Mouse (Mus musculus): ENCODE data around the gene Slc15a5. TPM values are rescaled to one million over a fixed set of nuclear protein-coding genes. Genes with fewer than 3 reads are reported as not detected.

The Slc15a5 gene
- total RNA-seq, 2 experiments from 2014 or later, result not detected

DNA sequence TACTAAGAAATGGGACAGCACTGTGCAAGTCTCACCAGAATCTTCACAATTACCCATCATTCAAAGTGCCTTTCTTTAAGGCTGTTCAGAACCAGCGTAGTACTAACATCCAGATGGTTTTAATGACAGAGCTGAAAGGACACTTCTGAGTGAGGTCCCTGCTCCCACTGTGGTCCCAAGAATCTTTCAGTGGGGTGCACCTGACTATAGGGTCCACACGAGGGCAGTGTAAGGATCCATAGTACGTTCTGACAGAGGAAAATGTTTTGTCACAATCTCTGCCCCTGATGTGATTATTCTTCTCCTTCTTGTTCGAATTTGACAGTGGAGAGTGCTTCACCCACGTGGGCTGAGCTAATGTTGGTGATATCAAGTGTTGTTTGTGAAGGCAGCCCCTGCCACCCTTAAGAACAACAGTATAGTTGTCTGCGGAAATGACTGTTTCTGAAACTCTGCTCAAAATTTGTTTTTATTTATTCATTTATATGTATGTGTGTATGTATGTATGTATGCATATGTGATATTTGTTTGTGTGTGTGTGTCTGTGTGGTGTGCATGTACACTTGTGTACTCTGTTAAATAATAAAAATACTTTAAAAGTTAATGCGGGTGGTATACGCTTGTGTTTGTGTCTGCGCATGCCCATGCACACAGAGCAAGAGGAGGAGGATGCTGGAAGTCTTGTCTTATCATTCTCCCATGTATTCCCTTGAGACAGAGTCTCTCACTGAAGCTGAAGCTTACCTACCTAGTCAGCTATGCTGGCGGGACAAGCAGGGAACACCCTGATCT lies 98.6 kb downstream of the Slc15a5 start:
- intact Hi-C loops (cut with DNase I), result loop anchor here (10.0 kb wide), 1 partner anchor 174 kb away; no protein-coding TSS in a partner anchor
- no peak for DNase-seq (ENCODE audit: low spot score)

DNA sequence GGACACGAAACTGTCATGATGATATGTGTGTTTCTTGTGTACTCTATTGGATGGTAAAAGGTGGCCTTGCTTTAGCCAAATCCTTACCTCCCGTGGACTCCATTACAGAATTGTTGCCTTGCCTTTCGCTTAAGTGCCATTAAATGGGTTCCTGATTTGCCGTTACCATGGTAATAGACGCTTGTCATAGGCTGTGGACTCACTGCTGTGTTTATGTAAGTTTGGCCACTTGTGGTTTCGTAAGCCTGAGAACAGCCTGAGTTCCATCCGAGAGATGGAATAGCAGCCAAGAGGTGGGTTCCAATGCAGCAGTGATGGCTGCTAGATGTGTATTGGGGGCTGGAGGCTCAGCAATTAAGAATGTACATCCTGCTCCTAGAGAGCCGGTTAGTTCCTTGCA lies 99.3 kb downstream of the Slc15a5 start:
- intact Hi-C loops (cut with DNase I), result loop anchor here (10.0 kb wide), 1 partner anchor 174 kb away; no protein-coding TSS in a partner anchor

GRCm38 (mm10) chr6:137979802-137980201 lies 99.9 kb downstream of the Slc15a5 start:
- intact Hi-C loops (cut with DNase I), result loop anchor here (10.0 kb wide), 1 partner anchor 175 kb away; no protein-coding TSS in a partner anchor
- DNase-seq (ENCODE audit: low spot score), result no peak

More for the DNA sequence above, 99.3 kb downstream of the Slc15a5 start:
- DNase-seq (ENCODE audit: low spot score), result no peak

GRCm38 (mm10) chr6:137976021-137976420 lies 103.7 kb downstream of the Slc15a5 start:
- intact Hi-C loops (cut with DNase I), result no loop called here
- DNase-seq (ENCODE audit: low spot score), result no peak

GRCm38 (mm10) chr6:137963703-137964102 lies 116.0 kb downstream of the Slc15a5 start:
- intact Hi-C loops (cut with DNase I), result no loop called here
- no peak for DNase-seq (ENCODE audit: low spot score)

- intact Hi-C loops (cut with DNase I), result no loop called here
- no peak for DNase-seq (ENCODE audit: low spot score)
Observed at GRCm38 (mm10) chr6:137962836-137963235, 116.9 kb downstream of the Slc15a5 start.

DNA sequence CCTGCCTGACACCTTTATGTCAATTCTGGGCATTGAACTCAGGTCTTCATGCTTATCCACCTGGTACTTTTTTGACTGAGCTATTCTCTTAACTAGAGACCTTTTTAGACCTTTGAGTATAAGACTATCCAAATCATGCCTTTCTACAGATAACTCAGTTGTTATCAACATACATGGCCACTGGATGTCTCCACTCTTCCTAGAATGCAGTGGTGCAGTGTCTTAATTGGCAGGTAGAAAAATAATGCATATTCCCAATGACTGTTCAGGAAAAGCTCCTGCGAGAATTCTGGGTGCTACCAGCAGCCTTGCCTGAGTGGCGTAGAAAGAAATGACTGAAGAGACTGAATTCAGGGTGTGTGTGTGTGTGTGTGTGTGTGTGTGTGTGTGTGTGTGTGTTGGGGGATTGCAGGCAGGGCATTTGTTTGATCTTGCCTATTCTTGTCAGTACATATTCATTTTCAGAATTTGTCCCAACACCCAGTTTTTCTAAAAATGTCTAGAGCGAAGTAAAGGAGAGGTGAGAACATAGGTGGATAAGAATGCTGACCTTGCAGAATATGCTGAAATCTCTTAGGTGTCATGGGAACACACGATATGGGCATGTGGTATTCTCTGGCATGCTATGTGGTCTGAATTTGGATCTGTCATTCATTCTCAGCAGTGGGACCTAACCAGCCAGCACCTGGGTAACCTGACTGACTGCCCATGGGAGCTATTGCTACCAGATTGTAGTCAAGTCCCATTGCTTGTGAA lies 119.5 kb downstream of the Slc15a5 start:
- intact Hi-C loops (cut with DNase I), result no loop called here
- no peak for DNase-seq (ENCODE audit: low spot score)

DNA sequence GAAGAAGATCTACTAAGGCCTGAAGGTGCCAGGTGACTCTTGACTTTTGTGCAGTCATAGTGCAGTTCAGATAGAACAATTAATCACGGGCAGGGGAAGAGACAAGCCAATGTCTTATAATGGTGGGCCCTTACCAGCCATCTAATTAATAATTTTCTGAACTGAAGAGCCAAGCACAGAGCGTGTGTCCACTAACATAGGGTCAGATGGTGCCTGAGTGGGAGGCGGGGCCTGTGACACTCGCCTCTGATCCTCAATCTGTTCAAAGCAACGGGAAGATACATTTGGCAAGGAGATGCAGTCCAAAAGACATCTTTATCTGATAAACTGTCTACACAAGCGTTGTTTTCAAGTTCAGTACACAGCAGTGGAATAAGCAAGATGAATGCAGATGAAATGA lies 122.1 kb downstream of the Slc15a5 start:
- no peak for DNase-seq (ENCODE audit: low spot score)
- intact Hi-C loops (cut with DNase I), result no loop called here

GRCm38 (mm10) chr6:137956783-137957429 lies 122.8 kb downstream of the Slc15a5 start:
- intact Hi-C loops (cut with DNase I), result no loop called here
- DNase-seq (ENCODE audit: low spot score), result no peak

GRCm38 (mm10) chr6:137946520-137946919 lies 133.2 kb downstream of the Slc15a5 start:
- DNase-seq (ENCODE audit: low spot score), result no peak
- intact Hi-C loops (cut with DNase I), result no loop called here

- intact Hi-C loops (cut with DNase I), result no loop called here
- no peak for DNase-seq (ENCODE audit: low spot score)
Observed at GRCm38 (mm10) chr6:137940374-137941218, 139.1 kb downstream of the Slc15a5 start.

DNA sequence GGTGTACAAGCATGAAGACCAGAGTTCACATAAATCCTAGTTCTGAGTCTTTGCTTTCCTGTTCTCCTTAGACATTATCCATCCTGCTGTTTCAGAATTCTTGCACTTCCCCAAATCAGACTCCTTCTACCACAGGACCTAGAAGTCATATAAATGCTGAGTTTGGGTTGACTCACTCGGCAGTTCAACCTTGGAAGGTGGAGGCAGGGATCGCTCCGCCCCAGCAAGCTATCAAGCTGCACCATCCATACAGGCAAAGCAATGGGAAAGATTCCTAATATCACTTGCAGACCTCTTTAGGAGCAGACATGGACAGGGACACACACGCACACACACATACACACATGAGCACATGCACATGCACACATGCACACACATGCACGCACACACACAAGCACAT lies 142.2 kb downstream of the Slc15a5 start:
- intact Hi-C loops (cut with DNase I), result no loop called here

GRCm38 (mm10) chr6:137936268-137936667 lies 143.4 kb downstream of the Slc15a5 start:
- intact Hi-C loops (cut with DNase I), result no loop called here
- no peak for DNase-seq (ENCODE audit: low spot score)

More for the DNA sequence above, 142.2 kb downstream of the Slc15a5 start:
- DNase-seq (ENCODE audit: low spot score), result no peak

GRCm38 (mm10) chr6:137935857-137936256 lies 143.9 kb downstream of the Slc15a5 start:
- intact Hi-C loops (cut with DNase I), result no loop called here
- no peak for DNase-seq (ENCODE audit: low spot score)

- no peak for DNase-seq (ENCODE audit: low spot score)
- intact Hi-C loops (cut with DNase I), result no loop called here
Observed at GRCm38 (mm10) chr6:137935341-137935740, 144.4 kb downstream of the Slc15a5 start.

GRCm38 (mm10) chr6:137934545-137935298 lies 145.0 kb downstream of the Slc15a5 start:
- DNase-seq (ENCODE audit: low spot score), result no peak
- intact Hi-C loops (cut with DNase I), result no loop called here
